Mouse (Mus musculus): ENCODE measurements around the gene Aldoart1. TPM values are rescaled to one million over a fixed set of nuclear protein-coding genes. Genes with fewer than 3 reads are reported as not detected.
A peak's percentile ranks its signal among the peaks of the same experiment; 100 is the strongest.

Aldoart1 gene
- 0.20 TPM in 1 of 2 replicates, not detected in the other for polyA plus RNA-seq (2015; fragmentation: Nextera tagmentation; extraction: Ambion mirVana)

- Histone ChIP-seq H3K9me3 (ENCODE audit: control insufficient read depth, low read length) (no peaks in the 10 kb centered on the region), H3K27me3 (replicated peaks; ENCODE audit: control insufficient read depth, insufficient read depth, low read length) (no peaks in the 10 kb centered on the region), H3K27ac (ENCODE audit: low read depth, low read length) (no peak within 1 kb of the TSS), H3K4me1 (ENCODE audit: control insufficient read depth, insufficient read depth, low read depth, low read length) (no peaks in the 10 kb centered on the region), H3K9ac (ENCODE audit: low read depth, low read length) (no peak within 1 kb of the TSS), H3K4me3 (ENCODE audit: low read length) (no peak within 1 kb of the TSS), H3K4me2 (ENCODE audit: low read length) (no peak within 1 kb of the TSS), H3K36me3 (ENCODE audit: control insufficient read depth, insufficient read depth, low read length) (no peaks in the 10 kb centered on the region)
- WGBS = 92% methylated on average over 9 of the region's 9 CpGs
- no peak for ATAC-seq
Observed at GRCm38 (mm10) chr4:72852534-72852933, at the start of gene Aldoart1. Gene Aldoart1, minus strand, starts transcription at chr4:72852634.

- H3K4me2 ChIP-seq (ENCODE audit: low read length) = no peak overlapping the region
- H3K4me1 ChIP-seq (ENCODE audit: control insufficient read depth, insufficient read depth, low read depth, low read length) = no peaks in the 10 kb centered on the region
- no peaks in the 10 kb centered on the region for H3K27me3 ChIP-seq (replicated peaks; ENCODE audit: control insufficient read depth, insufficient read depth, low read length)
- H3K27ac ChIP-seq (ENCODE audit: low read depth, low read length) = no peak overlapping the region
- H3K4me3 ChIP-seq (ENCODE audit: low read length) = no peak overlapping the region
- peak; percentile 45; the same call in 1 of the 2 replicates for ATAC-seq
- no peaks in the 10 kb centered on the region for H3K9me3 ChIP-seq (ENCODE audit: control insufficient read depth, low read length)
- H3K9ac ChIP-seq (ENCODE audit: low read depth, low read length) = no peak overlapping the region
- WGBS = 33% methylated on average over 1 of the region's 1 CpGs
- no peaks in the 10 kb centered on the region for H3K36me3 ChIP-seq (ENCODE audit: control insufficient read depth, insufficient read depth, low read length)
Observed at GRCm38 (mm10) chr4:72901566-72901965, 49.1 kb upstream of the Aldoart1 start.

- Histone ChIP-seq H3K27me3 (replicated peaks; ENCODE audit: control insufficient read depth, insufficient read depth, low read length) (no peaks in the 10 kb centered on the region), H3K4me1 (ENCODE audit: control insufficient read depth, insufficient read depth, low read depth, low read length) (no peaks in the 10 kb centered on the region), H3K4me2 (ENCODE audit: low read length) (no peak overlapping the region), H3K36me3 (ENCODE audit: control insufficient read depth, insufficient read depth, low read length) (no peaks in the 10 kb centered on the region), H3K9ac (ENCODE audit: low read depth, low read length) (no peak overlapping the region), H3K27ac (ENCODE audit: low read depth, low read length) (no peak overlapping the region), H3K9me3 (ENCODE audit: control insufficient read depth, low read length) (no peaks in the 10 kb centered on the region), H3K4me3 (ENCODE audit: low read length) (no peak overlapping the region)
- no peak for ATAC-seq
- WGBS = 82% methylated on average over 2 of the region's 2 CpGs
Observed at GRCm38 (mm10) chr4:72865371-72866075, 13.1 kb upstream of the Aldoart1 start.

GRCm38 (mm10) chr4:72844276-72844675, 8.2 kb downstream of the Aldoart1 start:
- Histone ChIP-seq H3K4me2 (ENCODE audit: low read length) (no peak overlapping the region), H3K36me3 (ENCODE audit: control insufficient read depth, insufficient read depth, low read length) (no peaks in the 10 kb centered on the region), H3K27ac (ENCODE audit: low read depth, low read length) (no peak overlapping the region), H3K9me3 (ENCODE audit: control insufficient read depth, low read length) (peaks cover 3% of the 10 kb centered on the region; the same call in 1 of the 2 replicates), H3K4me3 (ENCODE audit: low read length) (no peak overlapping the region), H3K27me3 (replicated peaks; ENCODE audit: control insufficient read depth, insufficient read depth, low read length) (no peaks in the 10 kb centered on the region), H3K4me1 (ENCODE audit: control insufficient read depth, insufficient read depth, low read depth, low read length) (no peaks in the 10 kb centered on the region), H3K9ac (ENCODE audit: low read depth, low read length) (no peak overlapping the region)
- ATAC-seq = no peak

- Histone ChIP-seq H3K9ac (ENCODE audit: low read depth, low read length) (no peak overlapping the region), H3K4me2 (ENCODE audit: low read length) (no peak overlapping the region), H3K27ac (ENCODE audit: low read depth, low read length) (no peak overlapping the region), H3K9me3 (ENCODE audit: control insufficient read depth, low read length) (peaks cover 3% of the 10 kb centered on the region; the same call in 1 of the 2 replicates), H3K4me3 (ENCODE audit: low read length) (no peak overlapping the region), H3K27me3 (replicated peaks; ENCODE audit: control insufficient read depth, insufficient read depth, low read length) (no peaks in the 10 kb centered on the region), H3K4me1 (ENCODE audit: control insufficient read depth, insufficient read depth, low read depth, low read length) (no peaks in the 10 kb centered on the region), H3K36me3 (ENCODE audit: control insufficient read depth, insufficient read depth, low read length) (no peaks in the 10 kb centered on the region)
- ATAC-seq = no peak
Observed at GRCm38 (mm10) chr4:72843025-72843424, 9.4 kb downstream of the Aldoart1 start.

- Histone ChIP-seq H3K4me3 (ENCODE audit: low read length) (no peak overlapping the region), H3K27me3 (replicated peaks; ENCODE audit: control insufficient read depth, insufficient read depth, low read length) (no peaks in the 10 kb centered on the region), H3K4me2 (ENCODE audit: low read length) (no peak overlapping the region), H3K9ac (ENCODE audit: low read depth, low read length) (no peak overlapping the region), H3K4me1 (ENCODE audit: control insufficient read depth, insufficient read depth, low read depth, low read length) (no peaks in the 10 kb centered on the region), H3K9me3 (ENCODE audit: control insufficient read depth, low read length) (peaks cover 1% of the 10 kb centered on the region; the same call in 1 of the 2 replicates), H3K36me3 (ENCODE audit: control insufficient read depth, insufficient read depth, low read length) (no peaks in the 10 kb centered on the region), H3K27ac (ENCODE audit: low read depth, low read length) (no peak overlapping the region)
- 51% methylated on average over 2 of the region's 2 CpGs for WGBS
- ATAC-seq = no peak
Observed at GRCm38 (mm10) chr4:72836430-72836829, 16.0 kb downstream of the Aldoart1 start.

GRCm38 (mm10) chr4:72835400-72835799, 17.0 kb downstream of the Aldoart1 start:
- Histone ChIP-seq H3K9ac (ENCODE audit: low read depth, low read length) (no peak overlapping the region), H3K36me3 (ENCODE audit: control insufficient read depth, insufficient read depth, low read length) (no peaks in the 10 kb centered on the region), H3K27ac (ENCODE audit: low read depth, low read length) (no peak overlapping the region), H3K4me1 (ENCODE audit: control insufficient read depth, insufficient read depth, low read depth, low read length) (no peaks in the 10 kb centered on the region), H3K9me3 (ENCODE audit: control insufficient read depth, low read length) (no peaks in the 10 kb centered on the region), H3K4me3 (ENCODE audit: low read length) (no peak overlapping the region), H3K4me2 (ENCODE audit: low read length) (no peak overlapping the region), H3K27me3 (replicated peaks; ENCODE audit: control insufficient read depth, insufficient read depth, low read length) (no peaks in the 10 kb centered on the region)
- ATAC-seq = peak; percentile 90
- WGBS = 30% methylated on average over 1 of the region's 1 CpGs

- Histone ChIP-seq H3K4me2 (ENCODE audit: low read length) (no peak overlapping the region), H3K4me1 (ENCODE audit: control insufficient read depth, insufficient read depth, low read depth, low read length) (no peaks in the 10 kb centered on the region), H3K4me3 (ENCODE audit: low read length) (no peak overlapping the region), H3K36me3 (ENCODE audit: control insufficient read depth, insufficient read depth, low read length) (no peaks in the 10 kb centered on the region), H3K9ac (ENCODE audit: low read depth, low read length) (no peak overlapping the region), H3K9me3 (ENCODE audit: control insufficient read depth, low read length) (no peaks in the 10 kb centered on the region), H3K27ac (ENCODE audit: low read depth, low read length) (no peak overlapping the region), H3K27me3 (replicated peaks; ENCODE audit: control insufficient read depth, insufficient read depth, low read length) (no peaks in the 10 kb centered on the region)
- 46% methylated on average over 1 of the region's 1 CpGs for WGBS
- ATAC-seq = no peak
Observed at GRCm38 (mm10) chr4:72800816-72801215, 51.6 kb downstream of the Aldoart1 start.
